Mouse (Mus musculus) cerebellum, adult 2 months (tissue): ENCODE results near the gene Rasgef1b. TPM values are rescaled to one million over a fixed set of nuclear protein-coding genes. Genes with fewer than 3 reads are reported as not detected.

Source experiments
- DNase-seq, 2 experiments: peaks; one replicate each; pipeline ENCODE4 v3.0.0; 2021
- H3K27ac ChIP-seq: fragments of 200-500 bp; 2 replicates; pipeline ENCODE4 v1.5.1; 2012; ENCODE audit warnings: low read length, control low read depth, inconsistent platforms; ENCODE audit not compliant: insufficient read depth
- H3K27me3 ChIP-seq: fragments of 200-500 bp; 2 replicates; pipeline ENCODE4 v1.6.1; 2012; ENCODE audit warnings: inconsistent platforms, mild to moderate bottlenecking, low read length, moderate library complexity; ENCODE audit not compliant: control insufficient read depth, insufficient read depth
- H3K4me1 ChIP-seq: fragments of 200-500 bp; 2 replicates; pipeline ENCODE4 v1.6.1; 2011; ENCODE audit warnings: low read length; ENCODE audit not compliant: control insufficient read depth, insufficient read depth
- H3K4me3 ChIP-seq: fragments of 200-500 bp; replicated peaks from 2 replicates; pipeline ENCODE3; 2011; ENCODE audit warnings: mild to moderate bottlenecking, low read depth, low read length, control low read depth; ENCODE audit not compliant: insufficient read depth
- CTCF ChIP-seq: fragments of 200-500 bp; IDR thresholded peaks from 2 replicates; pipeline ENCODE4 v1.5.1; 2011; ENCODE audit warnings: low read depth, mild to moderate bottlenecking, control low read depth, low read length, moderate library complexity, borderline replicate concordance; ENCODE audit not compliant: insufficient read depth
- POLR2A ChIP-seq: fragments of 200-500 bp; IDR thresholded peaks from 2 replicates; pipeline ENCODE4 v1.6.1; 2011; ENCODE audit warnings: low read length, control low read depth, borderline replicate concordance; ENCODE audit not compliant: insufficient read depth
- WGBS: fragments of 180-500 bp; shearing (Covaris S2); methylation state at CpG from one replicate; pipeline ENCODE4 v1.1.7; 2018; 5-methylcytosine and 5-hydroxymethylcytosine counted together
- polyA plus RNA-seq: library from polyadenylated mRNA; depleted of rRNA; stranded (reverse); fragments of >200 nt; gene quantifications from 2 replicates; pipeline ENCODE4 v1.2.3, GENCODE M21; 2012

Rasgef1b gene
- polyA plus RNA-seq, 1 experiment: 19.6 TPM

DNA sequence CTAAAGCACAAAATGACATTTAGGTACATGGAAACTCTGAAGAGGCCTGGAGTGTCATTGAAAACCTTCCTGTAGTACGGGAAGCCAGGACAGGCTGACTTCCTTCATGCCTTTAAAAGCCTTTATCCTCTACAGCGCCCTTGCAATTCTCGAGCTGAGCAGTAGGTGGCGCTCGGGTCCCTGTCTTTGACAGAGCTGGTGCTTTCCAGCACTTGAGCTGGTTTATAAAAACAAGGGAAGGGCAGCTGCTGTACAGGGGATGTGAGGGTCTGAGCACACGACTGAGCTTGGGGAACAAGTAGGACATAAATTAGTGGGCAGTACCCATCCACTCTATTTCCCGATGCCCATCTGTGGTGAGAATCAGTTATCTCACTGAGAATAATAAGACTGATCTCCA, 480.4 kb downstream of the Rasgef1b start:
- 3% methylated on average over 7 of the region's 7 CpGs for WGBS
- H3K4me3 ChIP-seq: no peak overlapping the region
- no peak overlapping the region for H3K27ac ChIP-seq
- DNase-seq: peak; percentile 84 to 95
- TF ChIP-seq POLR2A: no peak
- peak; percentile 99 for TF ChIP-seq CTCF
- H3K27me3 ChIP-seq: no peaks in the 10 kb centered on the region
- peaks cover 7% of the 10 kb centered on the region for H3K4me1 ChIP-seq

DNA sequence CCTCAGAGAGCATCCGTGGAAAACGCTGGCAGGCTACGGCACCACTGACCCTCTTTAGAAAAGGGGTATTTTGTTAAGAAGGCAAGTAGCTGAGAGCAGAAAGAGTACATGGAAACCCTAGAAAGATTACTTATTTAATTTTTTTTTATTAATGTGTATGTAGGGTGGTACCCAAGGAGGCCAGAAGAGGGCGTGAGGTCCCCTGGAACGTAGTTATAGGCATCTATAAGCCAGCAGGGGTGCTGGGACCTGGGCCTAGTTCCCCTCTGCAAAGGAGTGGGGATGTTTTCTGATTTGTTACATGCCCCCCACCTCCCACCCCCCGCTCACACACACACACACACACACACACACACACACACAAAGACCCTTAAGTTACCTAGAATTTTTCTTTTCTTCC, 480.9 kb downstream of the Rasgef1b start:
- H3K4me1 ChIP-seq: peaks cover 7% of the 10 kb centered on the region
- H3K4me3 ChIP-seq: no peak overlapping the region
- 90% methylated on average over 6 of the region's 6 CpGs for WGBS
- H3K27me3 ChIP-seq: no peaks in the 10 kb centered on the region
- TF ChIP-seq CTCF (no peak), POLR2A (no peak)
- DNase-seq: no peak
- H3K27ac ChIP-seq: no peak overlapping the region

DNA sequence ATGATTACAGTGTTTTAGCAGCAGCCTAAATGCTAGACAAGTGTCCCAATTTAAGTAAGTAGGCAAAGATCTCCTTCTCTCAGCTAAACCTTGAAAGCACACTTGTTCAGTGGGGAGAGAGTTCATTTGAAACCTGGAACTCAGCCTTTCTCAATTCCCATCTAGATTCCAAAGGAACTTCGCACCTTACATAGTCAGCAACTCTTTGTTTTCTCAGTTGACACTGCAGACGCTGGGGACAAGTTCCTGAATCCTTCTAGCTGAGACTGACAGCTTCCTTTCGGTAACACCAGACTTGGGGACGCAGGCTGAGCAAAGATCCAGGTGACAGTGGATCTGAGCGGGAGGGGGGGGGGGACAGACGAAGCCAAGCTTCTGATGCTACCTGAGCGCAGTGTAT, 481.4 kb downstream of the Rasgef1b start:
- H3K4me1 ChIP-seq: peaks cover 7% of the 10 kb centered on the region
- no peaks in the 10 kb centered on the region for H3K27me3 ChIP-seq
- no peak for DNase-seq
- no peak overlapping the region for H3K4me3 ChIP-seq
- no peak overlapping the region for H3K27ac ChIP-seq
- WGBS: 81% methylated on average over 7 of the region's 7 CpGs
- TF ChIP-seq CTCF: no peak
- no peak for TF ChIP-seq POLR2A

DNA sequence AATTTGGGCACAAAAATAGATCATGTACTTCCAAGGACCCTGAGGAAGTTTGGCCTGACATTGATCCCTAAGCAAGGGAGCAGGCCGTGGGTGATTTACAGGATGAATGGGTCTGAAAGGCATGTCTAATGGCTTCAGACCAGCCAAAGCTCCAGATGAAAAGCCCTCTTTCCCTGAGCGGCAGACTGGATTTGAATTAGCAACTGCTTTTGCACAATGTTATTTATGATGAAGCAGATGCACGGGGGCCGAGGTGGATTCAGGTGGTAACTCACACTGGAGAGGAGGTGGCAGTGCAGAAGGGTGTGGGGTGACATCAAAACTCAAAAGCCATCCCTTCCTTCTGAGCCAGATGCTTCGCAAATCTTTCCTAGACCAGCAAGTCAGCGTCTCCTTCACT, 481.9 kb downstream of the Rasgef1b start:
- H3K27ac ChIP-seq: no peak overlapping the region
- TF ChIP-seq POLR2A (no peak), CTCF (no peak)
- H3K4me1 ChIP-seq: peaks cover 7% of the 10 kb centered on the region
- 65% methylated on average over 6 of the region's 6 CpGs for WGBS
- DNase-seq: no peak
- H3K4me3 ChIP-seq: no peak overlapping the region
- H3K27me3 ChIP-seq: no peaks in the 10 kb centered on the region

DNA sequence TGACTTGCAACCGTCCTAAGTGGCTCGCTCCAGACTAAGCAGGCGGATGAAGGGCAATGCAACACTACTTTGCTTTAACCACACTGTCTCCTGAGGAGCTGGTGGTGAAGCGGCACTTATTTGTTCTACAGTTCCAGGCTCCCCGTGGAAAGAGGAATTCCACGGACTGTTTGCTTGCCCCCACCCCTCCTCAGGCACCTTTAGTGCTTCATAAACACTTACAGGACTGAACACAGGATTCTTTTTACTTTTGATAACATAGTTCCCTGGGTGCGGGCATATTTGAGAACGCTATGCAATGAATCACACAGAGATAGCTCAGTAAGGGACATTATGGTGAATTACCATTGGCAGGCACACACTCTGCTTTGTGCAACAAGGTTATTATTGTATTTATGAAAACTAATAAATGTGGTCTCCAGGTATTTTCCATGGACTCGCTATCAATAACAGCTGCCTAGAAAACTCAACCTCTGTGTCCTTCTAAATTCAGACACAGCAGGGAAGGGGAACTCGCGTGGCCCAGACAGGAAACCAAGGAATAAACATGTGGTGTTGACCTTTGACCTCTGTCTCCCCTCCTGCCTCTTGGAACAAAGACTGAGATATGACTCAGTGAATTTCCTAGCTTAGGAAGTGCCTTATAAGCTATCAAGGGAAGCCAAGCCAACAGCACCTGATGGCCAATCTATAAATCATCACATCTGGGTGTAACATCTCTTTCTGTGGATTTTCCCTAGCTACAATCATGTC, 486.7 kb downstream of the Rasgef1b start:
- TF ChIP-seq POLR2A: no peak
- TF ChIP-seq CTCF: no peak
- H3K4me1 ChIP-seq: no peaks in the 10 kb centered on the region
- H3K4me3 ChIP-seq: no peak overlapping the region
- H3K27ac ChIP-seq: no peak overlapping the region
- no peaks in the 10 kb centered on the region for H3K27me3 ChIP-seq
- WGBS: 84% methylated on average over 11 of the region's 11 CpGs
- no peak for DNase-seq

DNA sequence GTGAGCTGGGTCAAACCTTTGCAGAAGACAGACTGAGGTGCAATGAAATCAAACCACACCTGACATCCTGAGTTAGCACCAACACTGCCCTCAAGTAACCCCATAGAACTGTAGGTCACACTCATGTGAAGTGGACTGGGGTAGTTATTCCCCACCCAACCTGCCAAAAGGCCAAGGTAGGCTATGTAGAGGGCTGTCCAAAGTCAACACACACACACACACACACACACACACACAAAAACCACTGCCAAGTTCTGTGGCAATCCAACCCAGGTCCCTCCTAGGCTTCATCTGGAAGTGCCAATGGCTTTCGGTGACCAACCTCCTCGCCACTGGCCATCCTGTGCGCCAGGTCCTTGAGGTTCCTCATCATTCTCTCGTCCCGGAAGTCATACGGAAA, 488.4 kb downstream of the Rasgef1b start:
- WGBS: 97% methylated on average over 6 of the region's 6 CpGs
- H3K27me3 ChIP-seq: no peaks in the 10 kb centered on the region
- H3K4me1 ChIP-seq: no peaks in the 10 kb centered on the region
- DNase-seq: no peak
- no peak overlapping the region for H3K27ac ChIP-seq
- H3K4me3 ChIP-seq: no peak overlapping the region
- TF ChIP-seq POLR2A (no peak), CTCF (no peak)

DNA sequence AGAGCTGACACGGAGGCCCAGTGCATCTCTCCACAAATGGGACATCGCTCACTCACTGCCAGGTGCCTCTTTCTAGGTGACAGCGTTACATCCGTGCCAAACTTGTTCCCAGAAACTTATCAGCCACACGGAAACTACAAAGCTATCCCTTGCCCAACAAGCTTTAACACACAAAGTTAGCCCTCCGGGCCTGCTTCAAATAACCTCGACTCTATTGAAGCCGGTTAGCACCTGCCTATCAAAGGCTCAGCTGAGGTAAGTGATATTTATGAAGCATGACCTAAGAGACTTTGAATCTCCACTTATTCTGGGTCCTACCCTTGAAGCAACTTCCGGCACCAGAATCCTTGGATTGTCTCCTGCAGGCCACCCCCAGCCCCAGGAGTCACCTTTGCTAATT, 489.2 kb downstream of the Rasgef1b start:
- 92% methylated on average over 9 of the region's 9 CpGs for WGBS
- no peak overlapping the region for H3K4me3 ChIP-seq
- TF ChIP-seq POLR2A: no peak
- no peak for TF ChIP-seq CTCF
- H3K27ac ChIP-seq: no peak overlapping the region
- no peak for DNase-seq
- no peaks in the 10 kb centered on the region for H3K4me1 ChIP-seq
- no peaks in the 10 kb centered on the region for H3K27me3 ChIP-seq

DNA sequence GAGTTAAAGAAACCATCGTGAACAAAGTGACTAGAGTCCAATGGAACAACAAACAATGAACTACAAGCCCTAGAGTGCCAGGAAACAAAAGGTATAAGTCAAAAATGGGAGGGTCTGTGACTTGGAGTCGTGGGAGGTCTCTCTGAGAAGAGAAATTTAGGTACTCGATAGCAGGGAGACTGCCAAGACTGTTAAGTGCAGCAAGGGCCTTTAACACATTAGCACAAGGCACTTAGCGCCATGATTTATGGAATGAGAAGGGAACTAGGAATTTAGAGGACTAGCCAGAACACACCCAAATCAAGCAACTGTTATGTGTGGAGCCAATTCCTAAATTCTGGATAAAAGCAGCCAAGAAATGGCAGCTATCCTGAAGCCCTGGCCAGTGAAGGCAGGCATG, 490.7 kb downstream of the Rasgef1b start:
- DNase-seq: no peak
- Histone ChIP-seq H3K4me3 (no peak overlapping the region), H3K27ac (no peak overlapping the region), H3K27me3 (no peaks in the 10 kb centered on the region), H3K4me1 (no peaks in the 10 kb centered on the region)
- TF ChIP-seq POLR2A (no peak), CTCF (no peak)
- 89% methylated on average over 4 of the region's 4 CpGs for WGBS
